Mouse (Mus musculus): ENCODE measurements around the gene Zfp536. TPM values are rescaled to one million over a fixed set of nuclear protein-coding genes. Genes with fewer than 3 reads are reported as not detected.

Zfp536 gene
- polyA plus RNA-seq, 1 experiment, result 0.49 TPM

- TF ChIP-seq CTCF (IDR thresholded peaks at IDR 0.05; ENCODE audit: borderline replicate concordance, control insufficient read depth, extremely low read depth, insufficient read depth, low read length, poor library complexity) (no peak), POLR2A (IDR thresholded peaks at IDR 0.05; ENCODE audit: control insufficient read depth, extremely low read depth, insufficient read depth, low read length, poor library complexity) (no peak)
- Histone ChIP-seq H3K4me1 (replicated peaks; ENCODE audit: control insufficient read depth, insufficient read depth, low read length) (no peaks in the 10 kb centered on the region), H3K4me3 (ENCODE audit: control insufficient read depth, insufficient read depth, low read length) (no peak overlapping the region), H3K36me3 (ENCODE audit: control insufficient read depth, insufficient read depth, low read length) (no peaks in the 10 kb centered on the region), H3K27ac (ENCODE audit: control insufficient read depth, insufficient read depth, low read length) (no peak overlapping the region), H3K27me3 (ENCODE audit: control insufficient read depth, insufficient read depth, low read length) (no peaks in the 10 kb centered on the region)
- 95% methylated on average over 6 of the region's 6 CpGs for WGBS
- DNase-seq, result no peak
Observed at GRCm38 (mm10) chr7:37481165-37481564, 292.3 kb downstream of the Zfp536 start.

DNA sequence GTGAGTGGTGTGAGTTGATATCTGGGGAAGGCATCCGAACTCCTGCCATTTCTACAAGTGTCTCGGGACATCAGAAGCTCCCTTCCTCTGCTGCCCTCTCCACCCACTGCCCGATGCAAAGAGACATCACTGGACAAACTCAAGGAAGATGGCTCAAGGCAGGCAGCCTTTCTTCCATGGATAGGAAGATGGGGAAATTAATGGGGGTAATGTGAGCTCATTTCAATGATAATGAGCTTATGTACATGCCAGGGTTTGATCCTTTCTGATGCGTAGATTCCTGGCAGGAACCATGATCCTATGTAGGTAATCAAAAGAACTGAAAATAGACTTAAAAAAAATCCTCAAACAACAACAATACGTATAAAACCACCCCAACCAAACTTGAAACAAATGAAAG, 296.1 kb downstream of the Zfp536 start:
- DNase-seq, result no peak
- Histone ChIP-seq H3K27me3 (ENCODE audit: control insufficient read depth, insufficient read depth, low read length) (no peaks in the 10 kb centered on the region), H3K36me3 (ENCODE audit: control insufficient read depth, insufficient read depth, low read length) (no peaks in the 10 kb centered on the region), H3K4me3 (ENCODE audit: control insufficient read depth, insufficient read depth, low read length) (no peak overlapping the region), H3K27ac (ENCODE audit: control insufficient read depth, insufficient read depth, low read length) (no peak overlapping the region), H3K4me1 (replicated peaks; ENCODE audit: control insufficient read depth, insufficient read depth, low read length) (no peaks in the 10 kb centered on the region)
- TF ChIP-seq CTCF (IDR thresholded peaks at IDR 0.05; ENCODE audit: borderline replicate concordance, control insufficient read depth, extremely low read depth, insufficient read depth, low read length, poor library complexity) (no peak), POLR2A (IDR thresholded peaks at IDR 0.05; ENCODE audit: control insufficient read depth, extremely low read depth, insufficient read depth, low read length, poor library complexity) (no peak)
- WGBS, result 95% methylated on average over 5 of the region's 5 CpGs

GRCm38 (mm10) chr7:37475485-37475884, 298.0 kb downstream of the Zfp536 start:
- Histone ChIP-seq H3K27me3 (ENCODE audit: control insufficient read depth, insufficient read depth, low read length) (no peaks in the 10 kb centered on the region), H3K4me1 (replicated peaks; ENCODE audit: control insufficient read depth, insufficient read depth, low read length) (no peaks in the 10 kb centered on the region), H3K27ac (ENCODE audit: control insufficient read depth, insufficient read depth, low read length) (no peak overlapping the region), H3K36me3 (ENCODE audit: control insufficient read depth, insufficient read depth, low read length) (no peaks in the 10 kb centered on the region), H3K4me3 (ENCODE audit: control insufficient read depth, insufficient read depth, low read length) (no peak overlapping the region)
- 90% methylated on average over 2 of the region's 2 CpGs for WGBS
- TF ChIP-seq CTCF (IDR thresholded peaks at IDR 0.05; ENCODE audit: borderline replicate concordance, control insufficient read depth, extremely low read depth, insufficient read depth, low read length, poor library complexity) (no peak), POLR2A (IDR thresholded peaks at IDR 0.05; ENCODE audit: control insufficient read depth, extremely low read depth, insufficient read depth, low read length, poor library complexity) (no peak)
- no peak for DNase-seq

DNA sequence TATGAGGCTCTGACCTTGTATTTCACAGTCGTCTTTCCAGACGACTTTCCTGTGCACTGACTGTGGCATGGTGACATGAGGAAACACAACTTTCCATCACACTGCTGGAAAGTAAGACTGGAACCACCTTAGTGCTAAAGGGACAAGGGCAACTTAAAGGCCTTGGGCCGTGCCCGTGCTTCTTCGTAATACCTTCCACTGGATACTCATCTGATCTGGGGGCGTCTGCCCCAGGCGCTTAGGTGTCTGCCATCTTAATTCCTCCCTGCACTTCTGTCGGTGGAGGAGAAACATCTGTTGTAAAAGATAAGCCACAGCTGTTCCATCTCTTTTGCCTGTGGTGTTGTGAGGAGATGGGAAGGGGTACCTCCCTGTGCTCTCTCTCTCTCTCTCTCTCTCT, 299.2 kb downstream of the Zfp536 start:
- no peak for TF ChIP-seq POLR2A (IDR thresholded peaks at IDR 0.05; ENCODE audit: control insufficient read depth, extremely low read depth, insufficient read depth, low read length, poor library complexity)
- TF ChIP-seq CTCF (IDR thresholded peaks at IDR 0.05; ENCODE audit: borderline replicate concordance, control insufficient read depth, extremely low read depth, insufficient read depth, low read length, poor library complexity), result no peak
- Histone ChIP-seq H3K27me3 (ENCODE audit: control insufficient read depth, insufficient read depth, low read length) (no peaks in the 10 kb centered on the region), H3K27ac (ENCODE audit: control insufficient read depth, insufficient read depth, low read length) (no peak overlapping the region), H3K4me1 (replicated peaks; ENCODE audit: control insufficient read depth, insufficient read depth, low read length) (no peaks in the 10 kb centered on the region), H3K36me3 (ENCODE audit: control insufficient read depth, insufficient read depth, low read length) (no peaks in the 10 kb centered on the region), H3K4me3 (ENCODE audit: control insufficient read depth, insufficient read depth, low read length) (no peak overlapping the region)
- 79% methylated on average over 8 of the region's 8 CpGs for WGBS
- no peak for DNase-seq

GRCm38 (mm10) chr7:37473311-37474084, 299.9 kb downstream of the Zfp536 start:
- no peaks in the 10 kb centered on the region for H3K36me3 ChIP-seq (ENCODE audit: control insufficient read depth, insufficient read depth, low read length)
- no peak for DNase-seq
- H3K4me3 ChIP-seq (ENCODE audit: control insufficient read depth, insufficient read depth, low read length), result no peak overlapping the region
- 78% methylated on average over 24 of the region's 24 CpGs for WGBS
- TF ChIP-seq POLR2A (IDR thresholded peaks at IDR 0.05; ENCODE audit: control insufficient read depth, extremely low read depth, insufficient read depth, low read length, poor library complexity), result no peak
- no peak for TF ChIP-seq CTCF (IDR thresholded peaks at IDR 0.05; ENCODE audit: borderline replicate concordance, control insufficient read depth, extremely low read depth, insufficient read depth, low read length, poor library complexity)
- no peak overlapping the region for H3K27ac ChIP-seq (ENCODE audit: control insufficient read depth, insufficient read depth, low read length)
- H3K4me1 ChIP-seq (replicated peaks; ENCODE audit: control insufficient read depth, insufficient read depth, low read length), result no peaks in the 10 kb centered on the region
- no peaks in the 10 kb centered on the region for H3K27me3 ChIP-seq (ENCODE audit: control insufficient read depth, insufficient read depth, low read length)

DNA sequence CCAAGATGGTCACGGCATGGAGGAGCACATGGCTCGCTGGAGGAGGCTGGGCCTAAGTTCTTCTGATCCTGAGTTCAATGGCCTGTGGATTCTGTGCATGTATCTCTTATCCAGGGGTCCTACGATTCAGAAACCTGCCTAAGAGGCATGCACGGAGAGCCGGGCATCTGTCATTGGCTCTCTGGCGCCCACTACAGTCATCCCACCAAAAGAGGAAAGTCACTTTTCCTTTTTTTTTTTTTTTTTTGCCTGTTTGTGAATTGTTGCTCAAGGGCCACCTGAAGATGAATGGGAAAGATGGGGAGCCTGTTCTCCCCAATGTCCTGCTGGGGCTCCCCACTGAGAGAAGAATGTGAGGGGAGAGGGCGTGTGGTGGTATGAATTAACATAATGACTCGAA, 301.7 kb downstream of the Zfp536 start:
- DNase-seq, result peak; percentile 22
- WGBS, result 55% methylated on average over 8 of the region's 8 CpGs
- Histone ChIP-seq H3K4me3 (ENCODE audit: control insufficient read depth, insufficient read depth, low read length) (no peak overlapping the region), H3K36me3 (ENCODE audit: control insufficient read depth, insufficient read depth, low read length) (no peaks in the 10 kb centered on the region), H3K27ac (ENCODE audit: control insufficient read depth, insufficient read depth, low read length) (no peak overlapping the region), H3K27me3 (ENCODE audit: control insufficient read depth, insufficient read depth, low read length) (no peaks in the 10 kb centered on the region), H3K4me1 (replicated peaks; ENCODE audit: control insufficient read depth, insufficient read depth, low read length) (no peaks in the 10 kb centered on the region)
- TF ChIP-seq POLR2A (IDR thresholded peaks at IDR 0.05; ENCODE audit: control insufficient read depth, extremely low read depth, insufficient read depth, low read length, poor library complexity) (no peak), CTCF (IDR thresholded peaks at IDR 0.05; ENCODE audit: borderline replicate concordance, control insufficient read depth, extremely low read depth, insufficient read depth, low read length, poor library complexity) (no peak)

Data from thymus, adult 2 months (tissue).